Mouse (Mus musculus) cerebellum, adult (tissue): ENCODE measurements at regions not wholly inside any gene's neighbourhood (a gene's known extent, or its start where the extent isn't known, plus 50 kb on each side); places are given as distances from the start of the nearest gene placed in this dataset.

Source experiments
- ATAC-seq: cut with Nextera tagmentation; 2 replicates; pipeline ENCODE4 v1.9.2; 2017; ENCODE audit warnings: mild to moderate bottlenecking, moderate library complexity, mixed read lengths; ENCODE audit not compliant: insufficient number of reproducible peaks, low FRiP score, low TSS enrichment

GRCm38 (mm10) chr15:28560035-28560434 is 356.5 kb downstream of the Dnah5 start:
- no peak for ATAC-seq

- no peak for ATAC-seq
These were observed 391.7 kb downstream of the Dnah5 start for GRCm38 (mm10) chr15:28595294-28595693.

- ATAC-seq: no peak
These were observed 392.2 kb downstream of the Dnah5 start for GRCm38 (mm10) chr15:28595725-28596124.

- ATAC-seq: no peak
These were observed 396.6 kb downstream of the Dnah5 start for GRCm38 (mm10) chr15:28600132-28600531.

- ATAC-seq: peak; percentile 82
These were observed 412.1 kb downstream of the Dnah5 start for GRCm38 (mm10) chr15:28615662-28616061.

- ATAC-seq: no peak
These were observed 436.8 kb downstream of the Dnah5 start for GRCm38 (mm10) chr15:28640349-28640748.

GRCm38 (mm10) chr15:28645122-28645521 is 441.6 kb downstream of the Dnah5 start:
- no peak for ATAC-seq

- no peak for ATAC-seq
These were observed 450.4 kb downstream of the Dnah5 start for GRCm38 (mm10) chr15:28653996-28654395.

GRCm38 (mm10) chr15:28663847-28664602 is 460.5 kb downstream of the Dnah5 start:
- ATAC-seq: peak; percentile 65; the same call in 1 of the 2 replicates
